Mouse (Mus musculus) myocyte (in vitro differentiated cells): ENCODE data around the gene Sh3bp5.

Source experiments
- CEBPB ChIP-seq: IDR thresholded peaks from 2 replicates; pipeline ENCODE4 v1.6.1; 2011; ENCODE audit warnings: mild to moderate bottlenecking, moderate library complexity; ENCODE audit not compliant: poor library complexity, insufficient read depth, severe bottlenecking
- E2F4 ChIP-seq: IDR thresholded peaks from one replicate; pipeline ENCODE4 v1.6.1; 2011; ENCODE audit warnings: mild to moderate bottlenecking, control low read depth, moderate library complexity; ENCODE audit not compliant: insufficient read depth
- MAX ChIP-seq: IDR thresholded peaks from one replicate; pipeline ENCODE4 v1.6.1; 2011; ENCODE audit warnings: low read depth, mild to moderate bottlenecking, control low read depth
- MYOD1 ChIP-seq, 3 experiments: IDR thresholded peaks; one replicate each; pipeline ENCODE4 v1.6.1; 2011; ENCODE audit warnings: control low read depth in 2 of 3, low read depth in 2 of 3, mild to moderate bottlenecking in 2 of 3, moderate library complexity in 1 of 3; ENCODE audit not compliant: insufficient read length in 2 of 3, control insufficient read depth in 1 of 3
- MYOG ChIP-seq, 3 experiments: IDR thresholded peaks; one replicate each; pipeline ENCODE4 v1.6.1; 2011; ENCODE audit warnings: control low read depth in 2 of 3, low read depth in 2 of 3, mild to moderate bottlenecking in 2 of 3; ENCODE audit not compliant: insufficient read length in 2 of 3, control insufficient read depth in 1 of 3, insufficient read depth in 1 of 3
- POLR2A ChIP-seq: IDR thresholded peaks from one replicate; pipeline ENCODE4 v1.6.1; 2011; ENCODE audit warnings: low read depth, mild to moderate bottlenecking, control low read depth, moderate library complexity; ENCODE audit not compliant: insufficient read length
- POLR2AphosphoS2 ChIP-seq: IDR thresholded peaks from one replicate; pipeline ENCODE4 v1.6.1; 2011; ENCODE audit warnings: low read depth, control low read depth; ENCODE audit not compliant: insufficient read length
- REST ChIP-seq: IDR thresholded peaks from one replicate; pipeline ENCODE4 v1.6.1; 2011; ENCODE audit warnings: mild to moderate bottlenecking, control low read depth, moderate library complexity; ENCODE audit not compliant: insufficient read depth, insufficient read length
- SRF ChIP-seq: IDR thresholded peaks from one replicate; pipeline ENCODE4 v1.6.1; 2011; ENCODE audit warnings: low read depth; ENCODE audit not compliant: control insufficient read depth, insufficient read length
- TCF12 ChIP-seq: IDR thresholded peaks from one replicate; pipeline ENCODE4 v1.6.1; 2011; ENCODE audit warnings: mild to moderate bottlenecking, control low read depth; ENCODE audit not compliant: poor library complexity, insufficient read depth, severe bottlenecking
- TCF3 ChIP-seq: IDR thresholded peaks from one replicate; pipeline ENCODE4 v1.6.1; 2011; ENCODE audit warnings: low read depth, control low read depth; ENCODE audit not compliant: insufficient read length
- USF1 ChIP-seq: IDR thresholded peaks from one replicate; pipeline ENCODE4 v1.6.1; 2011; ENCODE audit warnings: low read depth, mild to moderate bottlenecking, control low read depth, moderate library complexity

DNA sequence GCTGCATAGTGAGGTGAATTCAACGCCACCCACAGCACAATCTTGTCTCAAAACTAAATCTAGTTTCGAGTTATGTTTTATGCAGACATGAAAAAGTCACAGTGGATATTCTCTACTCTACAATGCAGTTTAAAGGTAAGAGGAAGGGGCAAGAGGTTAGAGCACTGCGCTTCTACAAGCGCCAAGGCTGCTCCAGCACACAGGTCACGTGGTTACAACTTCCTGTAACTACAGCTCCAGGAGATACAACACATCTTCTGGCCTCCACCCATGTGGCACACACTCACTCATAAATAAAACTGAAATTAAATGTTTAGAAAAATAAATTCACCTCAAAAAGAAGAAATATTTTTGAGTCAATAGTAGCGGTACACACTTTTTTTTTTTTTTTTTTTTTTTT is 4.8 kb upstream of the Sh3bp5 start:
- no peak for TF ChIP-seq POLR2A
- no peak for TF ChIP-seq E2F4
- no peak for TF ChIP-seq MAX
- no peak for TF ChIP-seq POLR2AphosphoS2
- TF ChIP-seq MYOD1 (IDR thresholded peaks at IDR 0.05; ENCODE audit: control insufficient read depth in 1 of 3, insufficient read length in 2 of 3, low read depth in 2 of 3) = no peak
- no peak for TF ChIP-seq TCF12
- TF ChIP-seq SRF = no peak
- TF ChIP-seq REST = no peak
- TF ChIP-seq USF1 = no peak
- no peak for TF ChIP-seq MYOG (IDR thresholded peaks at IDR 0.05; ENCODE audit: control insufficient read depth in 1 of 3, insufficient read depth in 1 of 3, insufficient read length in 2 of 3, low read depth in 2 of 3)
- no peak for TF ChIP-seq CEBPB
- no peak for TF ChIP-seq TCF3
